9 mouse cellular contexts compared by ENCODE assay signal in genomic region chr11:113807086-113807485, GRCm38 (mm10). TPM values are rescaled to one million over a fixed set of nuclear protein-coding genes. Genes with fewer than 3 reads are reported as not detected.
DNase-seq lines count a peak whose midpoint lies in the region; ATAC-seq and TF ChIP-seq lines count a peak whose summit lies in the region.
"Had no signal": no experiment of that assay in that cellular context is flagged by ENCODE, and none has a peak within 500 bp of the region (broad histone marks: within the 10 kb centered on the region; RNA-seq: fewer than 3 reads in every experiment).

No protein-coding gene starts in this region.

- TF ChIP-seq CTCF in layer of hippocampus, adult 2 months (conservative IDR thresholded peaks at IDR 0.05) = no peak
- TF ChIP-seq CTCF in liver, adult 2 months (IDR thresholded peaks at IDR 0.05; ENCODE audit: low read depth, low read length) = no peak

- H3K4me2 ChIP-seq in heart, embryonic 16.5 days (ENCODE audit: low read depth, low read length) = no peak overlapping the region
- H3K4me2 ChIP-seq in neural tube, embryonic 11.5 days (ENCODE audit: low read depth) = no peak overlapping the region

- no peaks in the 10 kb centered on the region for H3K9me3 ChIP-seq in heart, embryonic 16.5 days (replicated peaks; ENCODE audit: control insufficient read depth, low read length)
- H3K9me3 ChIP-seq in neural tube, embryonic 11.5 days (ENCODE audit: control insufficient read depth, low read length) = no peaks in the 10 kb centered on the region

- peak; percentile 60 for ATAC-seq in heart, embryonic 16.5 days (replicated peaks; ENCODE audit: extremely low read depth, insufficient read depth, low FRiP score)
- no peak for ATAC-seq in neural tube, embryonic 11.5 days (ENCODE audit: insufficient read depth, low FRiP score, low TSS enrichment)
- no peak for ATAC-seq in megakaryocyte-erythroid progenitor cell, adult 5-6 weeks (replicated peaks; ENCODE audit: low FRiP score, low TSS enrichment, poor library complexity, severe bottlenecking)

- no peak overlapping the region for H3K4me3 ChIP-seq in layer of hippocampus, adult 2 months
- H3K4me3 ChIP-seq in heart, embryonic 16.5 days (ENCODE audit: low read length) = no peak overlapping the region
- H3K4me3 ChIP-seq in liver, adult 2 months (ENCODE audit: insufficient read depth, low read depth, low read length) = no peak overlapping the region
- no peak overlapping the region for H3K4me3 ChIP-seq in neural tube, embryonic 11.5 days (ENCODE audit: low read depth, low read length)

- H3K27ac ChIP-seq in layer of hippocampus, adult 2 months = peak overlapping the region; percentile 63; the same call in 1 of the 2 replicates
- H3K27ac ChIP-seq in heart, embryonic 16.5 days (ENCODE audit: low read length) = no peak overlapping the region; the same call in 1 of the 2 replicates
- 0 out of 2 replicates have a peak overlapping the region, but pooled peaks have one; percentile 11 for H3K27ac ChIP-seq in liver, adult 2 months (replicated peaks; ENCODE audit: insufficient read depth, low read depth, low read length)
- H3K27ac ChIP-seq in neural tube, embryonic 11.5 days (ENCODE audit: low read depth, low read length) = no peak overlapping the region

- H3K4me1 ChIP-seq in heart, embryonic 16.5 days (ENCODE audit: control insufficient read depth, insufficient read depth, low read length) = peaks cover 14% of the 10 kb centered on the region
- peaks cover 2% of the 10 kb centered on the region; the same call in 1 of the 2 replicates for H3K4me1 ChIP-seq in liver, adult 2 months (ENCODE audit: control insufficient read depth, insufficient read depth, low read length)
- H3K4me1 ChIP-seq in neural tube, embryonic 11.5 days (ENCODE audit: control insufficient read depth, insufficient read depth, low read length) = peaks cover 20% of the 10 kb centered on the region

- no peaks in the 10 kb centered on the region for H3K79me2 ChIP-seq in liver, adult 2 months (ENCODE audit: control insufficient read depth, insufficient read depth, low read length)

- WGBS in heart, embryonic 16.5 days = 24% methylated on average over 9 of the region's 9 CpGs
- 61% methylated on average over 9 of the region's 9 CpGs for WGBS in liver, adult 2 months
- WGBS in neural tube, embryonic 11.5 days = 24% methylated on average over 9 of the region's 9 CpGs

- H3K36me3 ChIP-seq in heart, embryonic 16.5 days (ENCODE audit: control insufficient read depth, insufficient read depth) = no peaks in the 10 kb centered on the region
- no peaks in the 10 kb centered on the region for H3K36me3 ChIP-seq in liver, adult 2 months (ENCODE audit: control insufficient read depth, insufficient read depth, low read length)
- H3K36me3 ChIP-seq in neural tube, embryonic 11.5 days (ENCODE audit: control insufficient read depth, insufficient read depth, low read length) = no peaks in the 10 kb centered on the region
- H3K36me3 ChIP-seq: G1E had no signal

- H3K9ac ChIP-seq in heart, embryonic 16.5 days (ENCODE audit: low read length) = no peak overlapping the region
- H3K9ac ChIP-seq in liver, adult 2 months (ENCODE audit: low read depth, low read length) = no peak overlapping the region
- H3K9ac ChIP-seq in neural tube, embryonic 11.5 days (ENCODE audit: low read length) = no peak overlapping the region

- no peak for DNase-seq in layer of hippocampus, adult 2 months (ENCODE audit: low spot score in 2 of 2)
- DNase-seq in layer of hippocampus, postnatal 14 days (ENCODE audit: low spot score in 2 of 2) = no peak
- peak; percentile 31 for DNase-seq in liver, adult 2 months (ENCODE audit: extremely low read depth, low read depth, low spot score)
- peak; percentile 33 for DNase-seq in neural tube, embryonic 11.5 days (ENCODE audit: low spot score)
- DNase-seq in layer of hippocampus, adult 11-12 months (ENCODE audit: low spot score) = no peak
- DNase-seq in layer of hippocampus, adult 18-20 months (ENCODE audit: low spot score in 2 of 2) = no peak

- no peaks in the 10 kb centered on the region for H3K27me3 ChIP-seq in heart, embryonic 16.5 days (ENCODE audit: control insufficient read depth, insufficient read depth, low read length)
- H3K27me3 ChIP-seq in liver, adult 2 months (ENCODE audit: control insufficient read depth, insufficient read depth, low read length) = no peaks in the 10 kb centered on the region
- H3K27me3 ChIP-seq in neural tube, embryonic 11.5 days (ENCODE audit: control insufficient read depth, insufficient read depth, low read length) = no peaks in the 10 kb centered on the region

- no peak for TF ChIP-seq POLR2A in liver, adult 2 months (IDR thresholded peaks at IDR 0.05; ENCODE audit: extremely low read depth, insufficient read depth, low read length)

RNA-seq across cellular contexts. Expression of gene Cdc42ep4, which starts 55.4 kb away (rescaled TPM):
- total RNA-seq in layer of hippocampus, adult 2 months (2021) = 10 to 100 TPM; 30.5 to 35.2 TPM
- 10 to 100 TPM; 42.1 to 46.9 TPM for total RNA-seq in layer of hippocampus, postnatal 14 days (2021)
- 25.1 and 30.2 TPM in 2 replicates for polyA plus RNA-seq in heart, embryonic 16.5 days (2015; fragmentation: Nextera tagmentation; extraction: Ambion mirVana)
- 25.2 and 36.7 TPM in 2 replicates for total RNA-seq in liver, adult 2 months (2014; rRNA removed)
- 32.7 and 32.9 TPM in 2 replicates for polyA plus RNA-seq in liver, adult 2 months (2012; rRNA removed)
- polyA plus RNA-seq in neural tube, embryonic 11.5 days (2014; fragmentation: Nextera tagmentation; extraction: Ambion mirVana) = 73.3 and 78.2 TPM in 2 replicates
- total RNA-seq in layer of hippocampus, adult 18-20 months (2021) = 10 to 100 TPM; 32.4 to 32.7 TPM
- total RNA-seq in megakaryocyte-erythroid progenitor cell, adult 5-6 weeks (2014; fragmentation: Nextera tagmentation) = 13.7 and 14.7 TPM in 2 replicates
- total RNA-seq in megakaryocyte-erythroid progenitor cell, adult 5-6 weeks (2017) = 10.7 and 13.7 TPM in 2 replicates

Comparison
In these comparisons a context has a peak if more than half of its experiments do, and no peak if none do; other contexts are left out.
1. DNase-seq: peak in liver, adult 2 months (single experiment) and neural tube, embryonic 11.5 days (single experiment); none in layer of hippocampus, adult 2 months (0 of 2), layer of hippocampus, postnatal 14 days (0 of 2), layer of hippocampus, adult 11-12 months (single experiment) and layer of hippocampus, adult 18-20 months (0 of 2).
2. H3K27ac ChIP-seq: peak in layer of hippocampus, adult 2 months (single experiment) and liver, adult 2 months (single experiment); none in heart, embryonic 16.5 days (single experiment) and neural tube, embryonic 11.5 days (single experiment).